Mouse (Mus musculus): ENCODE measurements around the gene Tbc1d22a. TPM values are rescaled to one million over a fixed set of nuclear protein-coding genes. Genes with fewer than 3 reads are reported as not detected.

The Tbc1d22a gene
- total RNA-seq, 1 experiment from 2014 or later = 14.6 TPM

GRCm38 (mm10) chr15:86279059-86279974 is 65.1 kb downstream of the Tbc1d22a start:
- no peak for ATAC-seq (replicated peaks in 1 of 2; ENCODE audit: insufficient read depth in 1 of 2, low FRiP score in 2 of 2, low TSS enrichment in 1 of 2, low read depth in 1 of 2, poor library complexity in 2 of 2, severe bottlenecking in 2 of 2)

- ATAC-seq (replicated peaks in 1 of 2; ENCODE audit: insufficient read depth in 1 of 2, low FRiP score in 2 of 2, low TSS enrichment in 1 of 2, low read depth in 1 of 2, poor library complexity in 2 of 2, severe bottlenecking in 2 of 2) = no peak
These were observed 65.9 kb downstream of the Tbc1d22a start for GRCm38 (mm10) chr15:86280137-86280536.

GRCm38 (mm10) chr15:86283238-86283637 is 69.0 kb downstream of the Tbc1d22a start:
- no peak for ATAC-seq (replicated peaks in 1 of 2; ENCODE audit: insufficient read depth in 1 of 2, low FRiP score in 2 of 2, low TSS enrichment in 1 of 2, low read depth in 1 of 2, poor library complexity in 2 of 2, severe bottlenecking in 2 of 2)

- peak; percentile 50 to 63 for ATAC-seq (replicated peaks in 1 of 2; ENCODE audit: insufficient read depth in 1 of 2, low FRiP score in 2 of 2, low TSS enrichment in 1 of 2, low read depth in 1 of 2, poor library complexity in 2 of 2, severe bottlenecking in 2 of 2)
These were observed 71.0 kb downstream of the Tbc1d22a start for GRCm38 (mm10) chr15:86285296-86285695.

- ATAC-seq (replicated peaks in 1 of 2; ENCODE audit: insufficient read depth in 1 of 2, low FRiP score in 2 of 2, low TSS enrichment in 1 of 2, low read depth in 1 of 2, poor library complexity in 2 of 2, severe bottlenecking in 2 of 2) = no peak
These were observed 75.8 kb downstream of the Tbc1d22a start for GRCm38 (mm10) chr15:86290074-86290473.

- no peak for ATAC-seq (replicated peaks in 1 of 2; ENCODE audit: insufficient read depth in 1 of 2, low FRiP score in 2 of 2, low TSS enrichment in 1 of 2, low read depth in 1 of 2, poor library complexity in 2 of 2, severe bottlenecking in 2 of 2)
These were observed 78.0 kb downstream of the Tbc1d22a start for GRCm38 (mm10) chr15:86292288-86292687.

- ATAC-seq (replicated peaks in 1 of 2; ENCODE audit: insufficient read depth in 1 of 2, low FRiP score in 2 of 2, low TSS enrichment in 1 of 2, low read depth in 1 of 2, poor library complexity in 2 of 2, severe bottlenecking in 2 of 2) = no peak
These were observed 80.2 kb downstream of the Tbc1d22a start for GRCm38 (mm10) chr15:86294426-86294825.

- no peak for ATAC-seq (replicated peaks in 1 of 2; ENCODE audit: insufficient read depth in 1 of 2, low FRiP score in 2 of 2, low TSS enrichment in 1 of 2, low read depth in 1 of 2, poor library complexity in 2 of 2, severe bottlenecking in 2 of 2)
These were observed 81.5 kb downstream of the Tbc1d22a start for GRCm38 (mm10) chr15:86295722-86296288.

- no peak for ATAC-seq (replicated peaks in 1 of 2; ENCODE audit: insufficient read depth in 1 of 2, low FRiP score in 2 of 2, low TSS enrichment in 1 of 2, low read depth in 1 of 2, poor library complexity in 2 of 2, severe bottlenecking in 2 of 2)
These were observed 83.0 kb downstream of the Tbc1d22a start for GRCm38 (mm10) chr15:86297281-86297680.

- no peak for ATAC-seq (replicated peaks in 1 of 2; ENCODE audit: insufficient read depth in 1 of 2, low FRiP score in 2 of 2, low TSS enrichment in 1 of 2, low read depth in 1 of 2, poor library complexity in 2 of 2, severe bottlenecking in 2 of 2)
These were observed 89.6 kb downstream of the Tbc1d22a start for GRCm38 (mm10) chr15:86303876-86304275.

- no peak for ATAC-seq (replicated peaks in 1 of 2; ENCODE audit: insufficient read depth in 1 of 2, low FRiP score in 2 of 2, low TSS enrichment in 1 of 2, low read depth in 1 of 2, poor library complexity in 2 of 2, severe bottlenecking in 2 of 2)
These were observed 90.6 kb downstream of the Tbc1d22a start for GRCm38 (mm10) chr15:86304861-86305260.

- no peak for ATAC-seq (replicated peaks in 1 of 2; ENCODE audit: insufficient read depth in 1 of 2, low FRiP score in 2 of 2, low TSS enrichment in 1 of 2, low read depth in 1 of 2, poor library complexity in 2 of 2, severe bottlenecking in 2 of 2)
These were observed 91.0 kb downstream of the Tbc1d22a start for GRCm38 (mm10) chr15:86305290-86305689.

GRCm38 (mm10) chr15:86309213-86309829 is 95.1 kb downstream of the Tbc1d22a start:
- ATAC-seq (replicated peaks in 1 of 2; ENCODE audit: insufficient read depth in 1 of 2, low FRiP score in 2 of 2, low TSS enrichment in 1 of 2, low read depth in 1 of 2, poor library complexity in 2 of 2, severe bottlenecking in 2 of 2) = peak in 1 of 2 experiments; percentile 59; a peak in 2 of 4 replicates

GRCm38 (mm10) chr15:86320803-86321510 is 106.7 kb downstream of the Tbc1d22a start:
- ATAC-seq (replicated peaks in 1 of 2; ENCODE audit: insufficient read depth in 1 of 2, low FRiP score in 2 of 2, low TSS enrichment in 1 of 2, low read depth in 1 of 2, poor library complexity in 2 of 2, severe bottlenecking in 2 of 2) = no peak

GRCm38 (mm10) chr15:86326341-86326740 is 112.1 kb downstream of the Tbc1d22a start:
- ATAC-seq (replicated peaks in 1 of 2; ENCODE audit: insufficient read depth in 1 of 2, low FRiP score in 2 of 2, low TSS enrichment in 1 of 2, low read depth in 1 of 2, poor library complexity in 2 of 2, severe bottlenecking in 2 of 2) = no peak

GRCm38 (mm10) chr15:86329911-86330310 is 115.7 kb downstream of the Tbc1d22a start:
- no peak for ATAC-seq (replicated peaks in 1 of 2; ENCODE audit: insufficient read depth in 1 of 2, low FRiP score in 2 of 2, low TSS enrichment in 1 of 2, low read depth in 1 of 2, poor library complexity in 2 of 2, severe bottlenecking in 2 of 2)

GRCm38 (mm10) chr15:86330454-86330853 is 116.2 kb downstream of the Tbc1d22a start:
- ATAC-seq (replicated peaks in 1 of 2; ENCODE audit: insufficient read depth in 1 of 2, low FRiP score in 2 of 2, low TSS enrichment in 1 of 2, low read depth in 1 of 2, poor library complexity in 2 of 2, severe bottlenecking in 2 of 2) = no peak

Measured in hematopoietic stem cell, adult 5-6 weeks (primary cell).